Mouse (Mus musculus): ENCODE results near the gene Vpreb3.
"Not testable (repeated sequence)": the region's sequence is repeated elsewhere in the genome, so short reads cannot be mapped to it uniquely, and the experiment has no call there.

The Vpreb3 gene

GRCm38 (mm10) chr10:75973846-75974245 lies 31.0 kb downstream of the Vpreb3 start:
- no peak for DNase-seq (ENCODE audit: low spot score in 2 of 2)

GRCm38 (mm10) chr10:75975216-75975615 lies 32.4 kb downstream of the Vpreb3 start:
- peak in 1 of 2 experiments; percentile 48 for DNase-seq (ENCODE audit: low spot score in 2 of 2)

- no peak for DNase-seq (ENCODE audit: low spot score in 2 of 2)
Observed at GRCm38 (mm10) chr10:75978119-75978834, 35.4 kb downstream of the Vpreb3 start.

- DNase-seq (ENCODE audit: low spot score in 2 of 2), result no peak
Observed at GRCm38 (mm10) chr10:75978835-75979157, 35.9 kb downstream of the Vpreb3 start.

- DNase-seq (ENCODE audit: low spot score in 2 of 2), result no peak
Observed at GRCm38 (mm10) chr10:75979432-75979831, 36.6 kb downstream of the Vpreb3 start.

GRCm38 (mm10) chr10:75990430-75991042 lies 47.7 kb downstream of the Vpreb3 start:
- no peak for DNase-seq (ENCODE audit: low spot score in 2 of 2)

- DNase-seq (ENCODE audit: low spot score in 2 of 2), result no peak
Observed at GRCm38 (mm10) chr10:75993616-75994240, 50.9 kb downstream of the Vpreb3 start.

GRCm38 (mm10) chr10:75994531-75995210 lies 51.8 kb downstream of the Vpreb3 start:
- not testable (repeated sequence) for DNase-seq (ENCODE audit: low spot score in 2 of 2)

GRCm38 (mm10) chr10:75995463-75995862 lies 52.6 kb downstream of the Vpreb3 start:
- no peak for DNase-seq (ENCODE audit: low spot score in 2 of 2)

GRCm38 (mm10) chr10:75996315-75996714 lies 53.5 kb downstream of the Vpreb3 start:
- DNase-seq (ENCODE audit: low spot score in 2 of 2), result no peak

All from spleen, postnatal 10 days (tissue).